Mouse (Mus musculus) heart, embryonic 16.5 days (tissue): ENCODE data around the gene Fam160a1. TPM values are rescaled to one million over a fixed set of nuclear protein-coding genes. Genes with fewer than 3 reads are reported as not detected.

Experiments
- ATAC-seq: fragments of 200-750 bp; cut with Nextera tagmentation; replicated peaks from 2 replicates; pipeline ENCODE4 v1.8.0; 2017; ENCODE audit warnings: moderate number of reproducible peaks; ENCODE audit not compliant: insufficient read depth, low FRiP score; ENCODE audit errors: extremely low read depth
- H3K27ac ChIP-seq: fragments of 300-500 bp; sonication (generic); 2 replicates; pipeline ENCODE4 v1.5.1; 2014; ENCODE audit warnings: mild to moderate bottlenecking, low read length, control low read depth, moderate library complexity
- H3K27me3 ChIP-seq: fragments of 300-500 bp; sonication (generic); 2 replicates; pipeline ENCODE4 v1.6.1; 2014; ENCODE audit warnings: low read length, mixed read lengths; ENCODE audit not compliant: control insufficient read depth, insufficient read depth
- H3K36me3 ChIP-seq: fragments of 300-500 bp; sonication (generic); 2 replicates; pipeline ENCODE4 v1.6.1; 2014; ENCODE audit not compliant: control insufficient read depth, insufficient read depth
- H3K4me1 ChIP-seq: fragments of 300-500 bp; sonication (generic); 2 replicates; pipeline ENCODE4 v1.6.1; 2014; ENCODE audit warnings: low read length, mixed read lengths; ENCODE audit not compliant: control insufficient read depth, insufficient read depth
- H3K4me2 ChIP-seq: fragments of 300-500 bp; sonication (generic); 2 replicates; pipeline ENCODE4 v1.6.1; 2014; ENCODE audit warnings: low read depth, mild to moderate bottlenecking, control low read depth, low read length
- H3K4me3 ChIP-seq: fragments of 300-500 bp; sonication (generic); 2 replicates; pipeline ENCODE4 v1.5.1; 2014; ENCODE audit warnings: mild to moderate bottlenecking, control low read depth, low read length
- H3K9ac ChIP-seq: fragments of 300-500 bp; sonication (generic); 2 replicates; pipeline ENCODE4 v1.6.1; 2014; ENCODE audit warnings: low read length, control low read depth
- H3K9me3 ChIP-seq: fragments of 300-500 bp; sonication (generic); replicated peaks from 2 replicates; pipeline ENCODE4 v1.6.1; 2016; ENCODE audit warnings: low read length; ENCODE audit not compliant: control insufficient read depth
- WGBS: fragments of 180-500 bp; shearing (Covaris S2); extraction: QIAGEN DNeasy Blood & Tissue Kit; methylation state at CpG from one replicate; pipeline ENCODE4 v1.1.7; 2014; 5-methylcytosine and 5-hydroxymethylcytosine counted together
- polyA plus RNA-seq: library from polyadenylated mRNA; unstranded; fragments of >200 nt; fragmentation: Nextera tagmentation; extraction: Ambion mirVana; gene quantifications from 2 replicates; pipeline ENCODE4 v1.2.1, GENCODE M21; 2015

Gene Fam160a1
- polyA plus RNA-seq, 1 experiment from 2014 or later, result 10.2 TPM

DNA sequence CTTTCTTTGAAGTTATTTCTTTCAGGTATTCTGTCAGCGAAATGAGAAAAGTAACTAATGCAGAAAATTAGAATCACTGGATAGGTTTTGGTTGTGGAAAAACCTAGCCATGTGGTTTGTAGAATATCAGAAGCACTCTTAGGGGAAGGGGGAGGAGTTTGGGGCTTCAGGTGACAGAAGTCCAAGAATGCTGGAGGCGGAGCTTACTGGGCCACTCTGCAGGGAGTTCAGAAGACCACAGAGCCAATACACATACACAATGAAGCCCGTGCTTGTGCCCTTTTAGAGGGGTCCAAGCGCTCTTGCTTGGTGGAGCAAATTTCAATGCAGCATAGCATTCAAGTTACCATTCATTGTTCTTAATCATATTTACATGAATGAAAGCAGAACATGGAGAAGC is 68.2 kb downstream of the Fam160a1 start:
- no peak for ATAC-seq
- no peaks in the 10 kb centered on the region for H3K36me3 ChIP-seq
- whole genome bisulfite sequencing, result 35% methylated on average over 4 of the region's 4 CpGs

GRCm38 (mm10) chr3:85746116-85746515 is 71.0 kb downstream of the Fam160a1 start:
- 29% methylated on average over 4 of the region's 4 CpGs for WGBS
- no peak overlapping the region for H3K27ac ChIP-seq
- H3K27me3 ChIP-seq, result no peaks in the 10 kb centered on the region
- H3K4me3 ChIP-seq, result no peak overlapping the region
- no peaks in the 10 kb centered on the region for H3K36me3 ChIP-seq
- no peak overlapping the region for H3K4me2 ChIP-seq
- no peaks in the 10 kb centered on the region for H3K9me3 ChIP-seq
- peaks cover 6% of the 10 kb centered on the region for H3K4me1 ChIP-seq
- no peak for ATAC-seq
- H3K9ac ChIP-seq, result no peak overlapping the region

More for the DNA sequence above, 68.2 kb downstream of the Fam160a1 start:
- H3K9me3 ChIP-seq, result no peaks in the 10 kb centered on the region
- H3K9ac ChIP-seq, result no peak overlapping the region
- H3K27me3 ChIP-seq, result no peaks in the 10 kb centered on the region
- H3K4me3 ChIP-seq, result no peak overlapping the region
- H3K27ac ChIP-seq, result no peak overlapping the region
- H3K4me2 ChIP-seq, result no peak overlapping the region
- H3K4me1 ChIP-seq, result peaks cover 4% of the 10 kb centered on the region

DNA sequence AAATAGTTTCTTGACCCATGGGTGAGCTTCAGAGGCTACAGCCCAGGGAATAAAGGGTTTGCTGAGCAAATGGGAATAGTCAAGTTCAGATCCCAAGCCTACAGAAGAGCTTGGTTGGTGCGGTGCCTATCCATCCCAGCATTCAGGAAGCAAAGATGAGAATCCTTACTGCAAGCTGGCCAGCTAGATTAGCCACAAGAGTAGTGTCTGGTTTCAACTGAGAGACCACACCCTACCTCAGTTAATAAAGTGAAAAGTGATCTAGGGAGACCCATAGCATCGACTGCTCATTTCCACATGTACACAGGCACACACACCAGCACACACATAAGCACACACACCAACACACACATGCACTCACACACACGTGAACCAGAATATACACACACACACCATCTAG is 75.3 kb downstream of the Fam160a1 start:
- WGBS, result 79% methylated on average over 3 of the region's 3 CpGs
- no peak overlapping the region for H3K4me3 ChIP-seq
- no peaks in the 10 kb centered on the region for H3K27me3 ChIP-seq
- no peak overlapping the region for H3K27ac ChIP-seq
- H3K4me2 ChIP-seq, result no peak overlapping the region
- H3K9me3 ChIP-seq, result no peaks in the 10 kb centered on the region
- no peak for ATAC-seq
- peaks cover 4% of the 10 kb centered on the region; the same call in 1 of the 2 replicates for H3K4me1 ChIP-seq
- H3K36me3 ChIP-seq, result no peaks in the 10 kb centered on the region
- no peak overlapping the region for H3K9ac ChIP-seq

DNA sequence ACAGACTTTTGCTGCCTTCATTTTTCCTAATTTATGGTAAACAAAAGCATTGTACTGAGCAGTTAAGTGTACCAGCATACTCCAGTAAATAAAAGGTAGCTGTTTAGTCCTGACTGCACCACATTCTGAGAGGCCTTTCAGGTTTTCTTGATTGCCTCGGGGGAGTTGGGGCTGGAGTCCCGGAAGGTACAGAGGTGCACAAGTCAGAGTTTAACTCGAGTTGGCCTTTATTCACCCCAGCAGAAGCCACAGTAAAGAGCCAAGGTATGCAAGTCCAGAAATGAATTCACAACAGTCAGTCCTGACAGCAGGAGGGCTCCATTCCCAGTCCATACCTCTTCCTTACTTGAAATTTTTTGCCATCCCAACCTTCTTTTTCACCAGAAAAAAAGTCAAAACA is 78.5 kb downstream of the Fam160a1 start:
- H3K4me1 ChIP-seq, result no peaks in the 10 kb centered on the region
- H3K9ac ChIP-seq, result no peak overlapping the region
- no peak overlapping the region for H3K4me2 ChIP-seq
- no peak overlapping the region for H3K4me3 ChIP-seq
- H3K27me3 ChIP-seq, result no peaks in the 10 kb centered on the region
- H3K27ac ChIP-seq, result no peak overlapping the region
- WGBS, result 72% methylated on average over 3 of the region's 3 CpGs
- no peaks in the 10 kb centered on the region for H3K9me3 ChIP-seq
- ATAC-seq, result no peak
- H3K36me3 ChIP-seq, result no peaks in the 10 kb centered on the region

GRCm38 (mm10) chr3:85733939-85734729 is 83.0 kb downstream of the Fam160a1 start:
- Histone ChIP-seq H3K4me1 (no peaks in the 10 kb centered on the region), H3K4me3 (no peak overlapping the region), H3K9ac (no peak overlapping the region), H3K9me3 (no peaks in the 10 kb centered on the region), H3K4me2 (no peak overlapping the region), H3K27ac (no peak overlapping the region), H3K36me3 (0 out of 2 replicates have a peak, but pooled peaks cover 4% of the 10 kb centered on the region), H3K27me3 (no peaks in the 10 kb centered on the region)
- no peak for ATAC-seq
- WGBS, result 74% methylated on average over 5 of the region's 5 CpGs

DNA sequence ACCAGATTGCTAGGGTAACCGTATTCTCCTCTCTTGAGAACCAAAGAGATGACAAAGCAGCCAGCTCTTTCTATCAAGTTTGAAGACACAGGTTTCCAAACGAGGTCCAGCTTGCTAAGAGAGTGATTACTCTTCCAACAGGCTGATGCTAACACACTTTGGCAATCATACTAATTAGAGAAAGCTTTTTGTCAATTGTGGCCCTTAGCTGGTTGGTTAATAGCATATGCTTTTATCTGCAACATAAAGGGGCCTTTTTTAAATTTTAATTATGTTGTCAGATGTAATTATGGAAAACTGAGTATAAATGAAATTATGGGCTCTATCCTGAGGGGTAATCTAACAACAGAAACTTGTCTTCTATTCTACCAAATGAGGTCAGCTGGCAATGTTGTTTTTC is 89.9 kb downstream of the Fam160a1 start:
- no peaks in the 10 kb centered on the region for H3K4me1 ChIP-seq
- no peaks in the 10 kb centered on the region for H3K27me3 ChIP-seq
- H3K4me2 ChIP-seq, result no peak overlapping the region
- H3K9me3 ChIP-seq, result no peaks in the 10 kb centered on the region
- ATAC-seq, result no peak
- no peak overlapping the region for H3K4me3 ChIP-seq
- 60% methylated on average over 2 of the region's 2 CpGs for WGBS
- no peak overlapping the region for H3K9ac ChIP-seq
- no peak overlapping the region for H3K27ac ChIP-seq
- 0 out of 2 replicates have a peak, but pooled peaks cover 4% of the 10 kb centered on the region for H3K36me3 ChIP-seq

GRCm38 (mm10) chr3:85725971-85726370 is 91.1 kb downstream of the Fam160a1 start:
- no peaks in the 10 kb centered on the region for H3K9me3 ChIP-seq

GRCm38 (mm10) chr3:85725110-85725509 is 92.0 kb downstream of the Fam160a1 start:
- H3K9me3 ChIP-seq, result no peaks in the 10 kb centered on the region
- 0 out of 2 replicates have a peak, but pooled peaks cover 1% of the 10 kb centered on the region for H3K36me3 ChIP-seq
- H3K27me3 ChIP-seq, result no peaks in the 10 kb centered on the region
- H3K4me3 ChIP-seq, result no peak overlapping the region
- no peaks in the 10 kb centered on the region for H3K4me1 ChIP-seq
- H3K9ac ChIP-seq, result no peak overlapping the region
- H3K27ac ChIP-seq, result no peak overlapping the region
- H3K4me2 ChIP-seq, result no peak overlapping the region
- 60% methylated on average over 2 of the region's 2 CpGs for WGBS
- ATAC-seq, result no peak

More at GRCm38 (mm10) chr3:85725971-85726370, 91.1 kb downstream of the Fam160a1 start:
- Histone ChIP-seq H3K9ac (no peak overlapping the region), H3K36me3 (0 out of 2 replicates have a peak, but pooled peaks cover 4% of the 10 kb centered on the region), H3K4me3 (no peak overlapping the region), H3K27me3 (no peaks in the 10 kb centered on the region), H3K4me2 (no peak overlapping the region), H3K4me1 (no peaks in the 10 kb centered on the region), H3K27ac (no peak overlapping the region)
- 91% methylated on average over 3 of the region's 3 CpGs for WGBS
- no peak for ATAC-seq

GRCm38 (mm10) chr3:85722581-85722980 is 94.5 kb downstream of the Fam160a1 start:
- H3K4me3 ChIP-seq, result no peak overlapping the region
- H3K4me2 ChIP-seq, result no peak overlapping the region
- H3K9ac ChIP-seq, result no peak overlapping the region
- WGBS, result 84% methylated on average over 6 of the region's 6 CpGs
- H3K27me3 ChIP-seq, result no peaks in the 10 kb centered on the region
- no peak overlapping the region for H3K27ac ChIP-seq
- H3K36me3 ChIP-seq, result no peaks in the 10 kb centered on the region
- no peaks in the 10 kb centered on the region for H3K4me1 ChIP-seq
- H3K9me3 ChIP-seq, result no peaks in the 10 kb centered on the region
- no peak for ATAC-seq
